Mouse (Mus musculus) forebrain, embryonic 15.5 days (tissue): ENCODE measurements at regions not wholly inside any gene's neighbourhood (a gene's known extent, or its start where the extent isn't known, plus 50 kb on each side); places are given as distances from the start of the nearest gene placed in this dataset.
A peak's percentile ranks its signal among the peaks of the same experiment; 100 is the strongest.

ENCODE experiments used
- ATAC-seq: fragments of 200-750 bp; cut with Nextera tagmentation; replicated peaks from 2 replicates; pipeline ENCODE4 v1.8.0; 2017; ENCODE audit warnings: mild to moderate bottlenecking, moderate TSS enrichment, moderate library complexity
- H3K27ac ChIP-seq: fragments of 300-500 bp; sonication (generic); replicated peaks from 2 replicates; pipeline ENCODE4 v1.5.1; 2015; ENCODE audit warnings: mild to moderate bottlenecking, inconsistent platforms
- H3K27me3 ChIP-seq: fragments of 300-500 bp; sonication (generic); 2 replicates; pipeline ENCODE4 v1.6.1; 2015; ENCODE audit warnings: inconsistent platforms
- H3K36me3 ChIP-seq: fragments of 300-500 bp; sonication (generic); 2 replicates; pipeline ENCODE4 v1.6.1; 2015; ENCODE audit warnings: mild to moderate bottlenecking, inconsistent platforms
- H3K4me1 ChIP-seq: fragments of 300-500 bp; sonication (generic); 2 replicates; pipeline ENCODE4 v1.6.1; 2015; ENCODE audit warnings: inconsistent platforms
- H3K4me2 ChIP-seq: fragments of 300-500 bp; sonication (generic); replicated peaks from 2 replicates; pipeline ENCODE4 v1.6.1; 2015; ENCODE audit warnings: mild to moderate bottlenecking, inconsistent platforms
- H3K4me3 ChIP-seq: fragments of 300-500 bp; sonication (generic); 2 replicates; pipeline ENCODE4 v1.5.1; 2015; ENCODE audit warnings: mild to moderate bottlenecking, inconsistent platforms
- H3K9ac ChIP-seq: fragments of 300-500 bp; sonication (generic); replicated peaks from 2 replicates; pipeline ENCODE4 v1.6.1; 2015; ENCODE audit warnings: mild to moderate bottlenecking, inconsistent platforms
- H3K9me3 ChIP-seq: fragments of 300-500 bp; sonication (generic); 2 replicates; pipeline ENCODE4 v1.6.1; 2016; ENCODE audit warnings: inconsistent platforms
- WGBS: fragments of 180-500 bp; shearing (Covaris S2); methylation state at CpG from one replicate; pipeline ENCODE4 v1.1.7; 2015; ENCODE audit warnings: mixed read lengths; 5-methylcytosine and 5-hydroxymethylcytosine counted together

- H3K27ac ChIP-seq: no peak overlapping the region
- H3K4me2 ChIP-seq: no peak overlapping the region
- H3K4me3 ChIP-seq: no peak overlapping the region
- H3K36me3 ChIP-seq: no peaks in the 10 kb centered on the region
- no peaks in the 10 kb centered on the region for H3K4me1 ChIP-seq
- no peak overlapping the region for H3K9ac ChIP-seq
- H3K27me3 ChIP-seq: no peaks in the 10 kb centered on the region
- peak; percentile 32; the same call in 1 of the 2 replicates for ATAC-seq
- no peaks in the 10 kb centered on the region for H3K9me3 ChIP-seq
- 44% methylated on average over 2 of the region's 2 CpGs for WGBS
These were observed 425.0 kb downstream of the Pcdh10 start for GRCm38 (mm10) chr3:45803234-45803633.
